Mouse (Mus musculus) heart, adult 2 months (tissue): ENCODE data around the gene Il1r1. TPM values are rescaled to one million over a fixed set of nuclear protein-coding genes. Genes with fewer than 3 reads are reported as not detected.

Experiments used
- DNase-seq, 2 experiments: peaks; one replicate each; pipeline ENCODE4 v3.0.0; 2021
- H3K27ac ChIP-seq: fragments of 200-600 bp; 2 replicates; pipeline ENCODE4 v1.8.1; 2022
- H3K27me3 ChIP-seq: fragments of 200-500 bp; 2 replicates; pipeline ENCODE4 v1.6.1; 2012; ENCODE audit warnings: mild to moderate bottlenecking, low read length, inconsistent platforms, mixed read lengths; ENCODE audit not compliant: control insufficient read depth, insufficient read depth
- H3K36me3 ChIP-seq: fragments of 200-500 bp; 2 replicates; pipeline ENCODE4 v1.6.1; 2012; ENCODE audit warnings: low read length, inconsistent platforms; ENCODE audit not compliant: control insufficient read depth, insufficient read depth
- H3K4me1 ChIP-seq: fragments of 200-500 bp; 2 replicates; pipeline ENCODE4 v1.6.1; 2011; ENCODE audit warnings: low read length; ENCODE audit not compliant: control insufficient read depth, insufficient read depth
- H3K4me3 ChIP-seq: fragments of 200-600 bp; 2 replicates; pipeline ENCODE4 v1.8.1; 2022
- H3K79me2 ChIP-seq: fragments of 200-500 bp; replicated peaks from 2 replicates; pipeline ENCODE4 v1.6.1; 2012; ENCODE audit warnings: mild to moderate bottlenecking, inconsistent platforms, low read length, moderate library complexity, mixed read lengths; ENCODE audit not compliant: control insufficient read depth, insufficient read depth
- H3K9ac ChIP-seq: fragments of 200-500 bp; 2 replicates; pipeline ENCODE4 v1.6.1; 2012; ENCODE audit warnings: low read depth, mild to moderate bottlenecking, control low read depth, inconsistent platforms, low read length, mixed read lengths
- CTCF ChIP-seq: fragments of 200-600 bp; IDR thresholded peaks from 2 replicates; pipeline ENCODE4 v1.8.1; 2022; ENCODE audit warnings: antibody characterized with exemption, mild to moderate bottlenecking, moderate library complexity
- EP300 ChIP-seq: fragments of 200-500 bp; IDR thresholded peaks from 2 replicates; pipeline ENCODE4 v1.6.1; 2011; ENCODE audit warnings: low read depth, low read length, control low read depth; ENCODE audit not compliant: insufficient read depth
- POLR2A ChIP-seq: fragments of 200-500 bp; IDR thresholded peaks from 2 replicates; pipeline ENCODE4 v1.6.1; 2011; ENCODE audit warnings: mild to moderate bottlenecking, low read depth, low read length, control low read depth; ENCODE audit not compliant: insufficient read depth
- WGBS: fragments of 180-500 bp; shearing (Covaris S2); methylation state at CpG from one replicate; pipeline ENCODE4 v1.1.7; 2018; 5-methylcytosine and 5-hydroxymethylcytosine counted together
- intact Hi-C: fragments of 180-260 bp; cut with DNase I; formaldehyde crosslinking; loops from one replicate; pipeline ENCODE4 v1.15.1; 2025
- polyA plus RNA-seq: library from polyadenylated mRNA; depleted of rRNA; stranded (reverse); fragments of >200 nt; gene quantifications from 2 replicates; pipeline ENCODE4 v1.2.3, GENCODE M21; 2012
- total RNA-seq, 2 experiments: library from RNA; stranded (reverse); gene quantifications; 2 replicates each; pipeline ENCODE4 v1.2.3; 2021

Il1r1 gene
- total and polyA plus RNA-seq, 3 experiments, result 4.8 to 6.1 (median 5.5) TPM

GRCm38 (mm10) chr1:40240353-40241092 lies 15.6 kb downstream of the Il1r1 start:
- 77% methylated on average over 9 of the region's 9 CpGs for WGBS
- no peak for DNase-seq
- Histone ChIP-seq H3K4me1 (peaks cover 4% of the 10 kb centered on the region; the same call in 1 of the 2 replicates), H3K79me2 (no peaks in the 10 kb centered on the region), H3K9ac (no peak overlapping the region), H3K36me3 (no peaks in the 10 kb centered on the region), H3K27me3 (no peaks in the 10 kb centered on the region), H3K4me3 (no peak overlapping the region), H3K27ac (no peak overlapping the region)
- intact Hi-C loops, result no loop called here
- TF ChIP-seq CTCF (no peak), EP300 (no peak), POLR2A (no peak)

DNA sequence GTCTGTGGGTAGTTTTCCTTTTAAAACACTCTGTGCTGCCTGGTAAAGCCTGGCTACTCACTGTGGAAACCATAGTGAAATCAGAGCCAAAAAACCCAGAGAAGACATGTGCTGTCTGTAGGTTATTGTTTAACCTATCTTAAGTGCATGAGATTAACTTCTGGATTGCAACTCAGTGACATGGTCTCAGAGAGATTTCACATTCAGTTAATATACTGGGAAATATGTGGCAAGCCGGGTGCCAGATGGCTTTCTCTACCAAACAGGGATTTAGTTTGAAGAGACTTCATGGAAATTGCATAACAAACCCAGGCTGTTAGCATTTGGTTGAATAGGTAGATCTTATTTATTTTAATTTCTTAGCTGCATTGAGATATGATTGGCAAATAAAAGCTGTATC lies 17.8 kb downstream of the Il1r1 start:
- TF ChIP-seq CTCF, result no peak
- no peak for TF ChIP-seq EP300
- TF ChIP-seq POLR2A, result no peak
- Histone ChIP-seq H3K27ac (no peak overlapping the region), H3K79me2 (no peaks in the 10 kb centered on the region), H3K4me1 (no peaks in the 10 kb centered on the region), H3K27me3 (no peaks in the 10 kb centered on the region), H3K9ac (no peak overlapping the region), H3K36me3 (no peaks in the 10 kb centered on the region), H3K4me3 (no peak overlapping the region)
- DNase-seq, result no peak
- 89% methylated on average over 1 of the region's 1 CpGs for WGBS
- intact Hi-C loops, result no loop called here

DNA sequence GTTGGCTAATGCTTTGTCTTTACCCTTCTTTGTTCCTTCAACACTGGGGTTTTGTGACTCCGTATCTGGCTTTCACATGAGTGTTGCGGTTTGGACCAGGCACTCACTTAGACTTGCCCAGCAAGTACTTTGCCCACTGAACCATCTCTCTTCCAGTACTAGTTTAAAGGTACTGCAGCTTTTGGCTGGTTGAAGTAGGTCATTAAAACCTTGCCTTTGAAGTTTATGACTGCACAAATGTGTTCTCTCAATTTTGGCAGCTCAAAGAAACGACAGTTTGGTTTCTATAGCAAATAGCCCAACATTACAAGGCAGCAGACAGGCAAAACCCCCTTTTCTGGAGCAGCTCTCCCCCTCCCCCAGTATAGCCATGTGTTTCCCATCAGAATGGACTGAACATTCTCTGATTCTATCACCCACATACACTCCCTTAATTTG lies 18.7 kb downstream of the Il1r1 start:
- 86% methylated on average over 3 of the region's 3 CpGs for whole genome bisulfite sequencing
- DNase-seq, result no peak
- TF ChIP-seq EP300, result no peak
- TF ChIP-seq CTCF, result no peak
- TF ChIP-seq POLR2A, result no peak
- no peaks in the 10 kb centered on the region for H3K27me3 ChIP-seq
- no peak overlapping the region for H3K27ac ChIP-seq
- no peaks in the 10 kb centered on the region for H3K79me2 ChIP-seq
- no peak overlapping the region for H3K9ac ChIP-seq
- intact Hi-C loops, result no loop called here
- no peaks in the 10 kb centered on the region for H3K4me1 ChIP-seq
- no peaks in the 10 kb centered on the region for H3K36me3 ChIP-seq
- no peak overlapping the region for H3K4me3 ChIP-seq

- no peak overlapping the region for H3K4me3 ChIP-seq
- H3K27me3 ChIP-seq, result no peaks in the 10 kb centered on the region
- no peak overlapping the region for H3K27ac ChIP-seq
- no peak for DNase-seq
- intact Hi-C loops, result no loop called here
- H3K79me2 ChIP-seq, result no peaks in the 10 kb centered on the region
- H3K4me1 ChIP-seq, result no peaks in the 10 kb centered on the region; the same call in 1 of the 2 replicates
- H3K36me3 ChIP-seq, result no peaks in the 10 kb centered on the region
- TF ChIP-seq POLR2A (no peak), CTCF (peak; percentile 39), EP300 (no peak)
- WGBS, result 32% methylated on average over 4 of the region's 4 CpGs
- H3K9ac ChIP-seq, result no peak overlapping the region
Observed at GRCm38 (mm10) chr1:40250425-40250824, 25.5 kb downstream of the Il1r1 start.

DNA sequence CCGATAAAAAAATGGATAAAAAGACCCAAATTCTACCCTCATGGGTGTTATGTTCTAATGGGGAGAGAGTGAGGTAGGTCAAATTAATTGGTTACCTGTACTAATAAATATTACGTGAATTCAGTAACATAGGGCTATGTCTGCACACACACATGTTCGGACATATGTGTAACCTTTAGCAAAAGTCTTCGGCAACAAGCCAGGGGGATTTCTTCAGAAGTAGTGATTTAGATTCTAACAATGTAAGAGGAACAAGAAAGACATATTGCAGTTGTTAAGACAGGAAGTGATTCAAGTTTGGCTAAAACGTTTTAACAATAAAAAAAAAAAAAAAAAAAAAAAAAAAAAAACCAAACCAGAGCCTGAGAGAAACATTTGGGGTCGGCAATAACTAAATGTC lies 27.6 kb downstream of the Il1r1 start:
- Histone ChIP-seq H3K36me3 (no peaks in the 10 kb centered on the region), H3K27me3 (no peaks in the 10 kb centered on the region), H3K27ac (no peak overlapping the region), H3K79me2 (no peaks in the 10 kb centered on the region), H3K4me1 (no peaks in the 10 kb centered on the region; the same call in 1 of the 2 replicates), H3K9ac (no peak overlapping the region), H3K4me3 (no peak overlapping the region)
- TF ChIP-seq EP300, result no peak
- no peak for TF ChIP-seq CTCF
- TF ChIP-seq POLR2A, result no peak
- intact Hi-C loops, result no loop called here
- DNase-seq, result no peak
- WGBS, result 62% methylated on average over 6 of the region's 6 CpGs

DNA sequence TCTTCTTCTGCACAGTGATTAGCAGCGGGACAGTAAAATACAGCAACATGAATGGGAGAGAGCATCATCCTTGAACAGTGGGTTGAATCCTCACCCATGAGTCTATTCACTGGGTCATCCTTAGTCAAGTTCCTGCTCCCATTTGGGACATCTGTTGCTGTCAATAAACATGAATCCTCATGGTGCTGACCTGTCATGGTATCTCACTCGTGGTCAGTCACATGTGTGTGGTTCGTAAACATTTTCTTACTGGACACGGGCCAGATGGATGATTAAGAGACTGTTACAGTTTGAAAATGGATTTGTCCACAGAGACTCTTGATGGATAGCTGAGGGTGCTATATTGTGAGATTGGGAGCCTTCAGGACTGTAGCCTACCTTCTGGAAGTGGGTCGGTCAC lies 29.1 kb downstream of the Il1r1 start:
- no peak for TF ChIP-seq EP300
- no peak for TF ChIP-seq POLR2A
- no peak for TF ChIP-seq CTCF
- Histone ChIP-seq H3K9ac (no peak overlapping the region), H3K4me3 (no peak overlapping the region), H3K36me3 (no peaks in the 10 kb centered on the region), H3K79me2 (no peaks in the 10 kb centered on the region), H3K4me1 (no peaks in the 10 kb centered on the region; the same call in 1 of the 2 replicates), H3K27me3 (no peaks in the 10 kb centered on the region), H3K27ac (no peak overlapping the region)
- intact Hi-C loops, result no loop called here
- DNase-seq, result no peak
- WGBS, result 87% methylated on average over 5 of the region's 5 CpGs
